Mouse (Mus musculus) neutrophil, adult 5-6 weeks (primary cell): Measurements from ENCODE around the gene Grm5. TPM values are rescaled to one million over a fixed set of nuclear protein-coding genes. Genes with fewer than 3 reads are reported as not detected.

Source experiments
- ATAC-seq: fragments of 151-379, 151-347 bp; 2 replicates; pipeline ENCODE4 v1.8.0; 2017; ENCODE audit warnings: mild to moderate bottlenecking, moderate TSS enrichment; ENCODE audit not compliant: insufficient number of reproducible peaks, poor library complexity, low FRiP score, severe bottlenecking; ENCODE audit errors: extremely low read depth
- total RNA-seq: library from RNA; stranded (forward); fragments of 200-1000 nt; gene quantifications from 2 replicates; pipeline ENCODE4 v1.2.3, GENCODE M21; 2017

Gene Grm5
- total RNA-seq, result 0.47 TPM in 1 of 2 replicates, not detected in the other

GRCm38 (mm10) chr7:87583868-87584267 is at the start of gene Grm5:
TSS of gene Grm5 (plus strand) at chr7:87584168.
- no peak for ATAC-seq

DNA sequence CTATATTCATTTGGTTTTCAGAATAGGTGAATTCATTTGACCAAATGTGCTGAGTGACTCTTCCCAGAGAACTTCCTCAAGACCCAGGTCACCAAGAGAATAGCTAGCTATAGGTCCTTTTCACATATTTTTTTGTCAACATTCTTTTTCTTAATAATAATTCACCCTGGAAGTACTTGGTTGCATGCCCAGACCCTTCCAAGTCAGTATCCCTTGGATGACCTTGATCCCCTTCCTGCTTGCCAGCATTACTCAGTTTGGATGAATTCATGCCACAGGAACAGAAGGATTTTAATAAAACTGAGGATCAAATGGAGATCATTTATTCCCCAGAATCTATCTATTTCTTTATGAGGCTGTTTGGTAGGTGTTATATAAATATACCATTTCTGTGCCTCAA is 44.9 kb upstream of the Grm5 start:
- ATAC-seq, result no peak

GRCm38 (mm10) chr7:87565300-87565699 is 18.7 kb upstream of the Grm5 start:
- no peak for ATAC-seq

DNA sequence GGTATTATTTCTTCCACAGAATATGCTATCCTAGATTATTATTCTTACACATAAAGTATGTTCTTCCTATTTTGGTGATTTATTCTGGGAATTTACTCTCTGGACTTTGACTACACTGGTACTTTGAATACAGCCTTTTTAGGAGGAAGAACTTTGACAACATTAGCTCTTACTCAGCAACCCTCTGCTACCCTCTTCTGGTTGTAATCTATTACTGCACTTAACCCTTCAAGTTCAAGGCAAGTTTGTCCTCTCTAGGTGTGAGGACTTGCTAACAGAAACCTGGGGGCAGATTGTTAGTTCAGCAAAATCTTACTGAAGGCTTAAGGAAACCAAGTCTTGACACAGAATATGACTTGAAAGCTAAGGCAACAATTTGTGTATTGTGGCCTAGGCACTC is 17.5 kb upstream of the Grm5 start:
- no peak for ATAC-seq

DNA sequence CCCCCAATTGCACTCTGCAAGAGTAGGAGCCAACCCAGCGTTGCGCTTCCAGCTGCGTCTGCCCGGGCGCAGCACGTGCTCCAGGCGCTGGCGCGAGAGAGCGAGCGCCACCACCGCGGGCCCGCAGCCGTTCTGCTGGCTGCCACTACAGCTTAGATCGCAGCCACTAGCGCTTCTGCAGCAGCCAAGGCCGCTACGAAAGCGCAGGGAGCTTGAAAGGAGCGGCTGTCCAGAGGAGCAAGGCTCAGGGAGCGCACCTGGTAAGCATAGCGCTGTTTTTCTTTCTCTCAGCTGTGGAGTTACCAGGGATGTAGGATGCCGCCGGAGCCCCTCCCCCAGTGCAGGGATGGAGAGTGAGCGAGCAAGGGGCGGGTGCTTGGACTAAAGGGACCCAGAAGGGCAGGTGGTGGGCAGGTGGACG is 323 bp downstream of the Grm5 start:
- no peak for ATAC-seq

- ATAC-seq, result no peak
These were observed 2.4 kb downstream of the Grm5 start for GRCm38 (mm10) chr7:87586271-87586937.

GRCm38 (mm10) chr7:87587976-87588375 is 4.0 kb downstream of the Grm5 start:
- ATAC-seq, result no peak

DNA sequence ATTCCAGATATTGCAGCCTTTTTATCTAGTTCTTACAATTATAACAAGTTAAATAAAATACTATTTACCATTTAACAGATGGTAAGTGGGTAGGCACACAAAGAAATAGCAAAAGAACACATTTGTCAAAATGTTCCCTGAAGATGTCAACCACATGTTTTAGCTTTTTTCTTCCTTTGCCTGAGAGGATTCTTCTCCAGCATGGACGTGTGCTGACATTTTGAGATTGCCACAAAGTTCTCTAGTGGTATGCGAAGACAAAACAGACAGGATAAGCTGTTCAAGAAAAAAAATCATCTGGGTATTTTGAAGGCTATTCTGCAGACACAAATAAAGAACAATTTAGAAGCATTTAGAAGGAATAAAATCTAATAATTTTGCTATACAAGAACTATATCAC is 42.3 kb downstream of the Grm5 start:
- ATAC-seq, result no peak

GRCm38 (mm10) chr7:87635530-87635929 is 51.6 kb downstream of the Grm5 start:
- ATAC-seq, result no peak

GRCm38 (mm10) chr7:87650610-87651009 is 66.6 kb downstream of the Grm5 start:
- ATAC-seq, result no peak

- no peak for ATAC-seq
These were observed 77.8 kb downstream of the Grm5 start for GRCm38 (mm10) chr7:87661794-87662193.

DNA sequence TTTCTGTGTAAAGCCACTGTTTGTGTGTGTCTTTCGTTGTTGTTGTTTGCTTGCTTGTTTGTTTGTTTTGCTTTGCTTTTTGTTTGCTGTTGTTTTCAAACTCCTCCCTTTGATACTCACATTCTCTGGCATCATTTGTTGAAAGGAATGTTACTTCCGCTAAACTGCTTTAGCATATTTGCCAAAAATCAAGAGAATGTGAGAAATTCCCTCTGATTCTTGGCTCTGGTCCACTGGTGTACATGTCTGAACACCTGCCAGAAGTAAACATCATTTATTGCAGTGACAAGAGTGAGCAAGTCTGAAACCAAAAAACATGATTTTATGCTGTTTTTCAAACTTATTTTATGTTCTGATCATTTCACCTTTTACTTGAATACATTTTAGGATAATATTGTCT is 80.1 kb downstream of the Grm5 start:
- no peak for ATAC-seq

GRCm38 (mm10) chr7:87716393-87716792 is 132.4 kb downstream of the Grm5 start:
- no peak for ATAC-seq

- no peak for ATAC-seq
These were observed 134.7 kb downstream of the Grm5 start for GRCm38 (mm10) chr7:87718631-87719030.

DNA sequence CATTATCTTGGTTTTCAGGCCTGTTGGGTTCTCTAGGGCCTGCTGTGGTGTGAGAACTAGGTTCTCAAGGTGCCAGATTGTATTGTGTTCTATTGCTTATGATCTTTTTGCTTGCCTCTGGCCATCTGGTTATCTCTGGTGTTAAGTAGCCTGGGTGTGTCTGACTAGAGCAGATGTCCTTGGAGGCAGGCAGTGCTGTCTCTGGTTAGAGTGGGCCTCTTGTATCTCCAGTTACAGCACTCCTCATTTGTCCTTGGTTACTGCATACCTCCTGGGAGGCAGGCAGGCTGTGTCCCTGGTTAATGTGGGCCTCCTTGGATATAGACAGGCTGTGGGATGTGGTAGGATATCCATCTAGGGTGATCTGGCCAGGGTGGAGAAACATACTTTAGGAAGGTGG is 150.5 kb downstream of the Grm5 start:
- no peak for ATAC-seq

DNA sequence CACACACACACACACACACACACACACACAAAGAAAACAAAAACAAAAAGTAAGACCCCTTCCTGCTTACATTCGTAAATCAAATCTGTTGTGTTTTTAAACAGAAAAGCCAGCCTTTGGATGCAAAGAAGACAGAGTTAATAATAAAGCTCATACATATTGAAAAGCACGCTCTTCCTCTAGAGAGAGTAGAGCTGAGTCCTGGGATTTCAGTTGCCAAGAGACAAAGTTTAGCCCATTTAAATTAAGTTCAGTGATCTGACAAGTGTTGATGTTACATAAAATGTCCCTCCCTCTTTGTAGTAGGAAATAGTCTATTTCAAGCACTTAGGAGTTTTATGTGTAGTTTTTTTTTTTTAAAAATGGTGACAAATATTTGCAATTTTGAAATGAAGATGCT is 178.0 kb downstream of the Grm5 start:
- ATAC-seq, result no peak

- ATAC-seq, result no peak
These were observed 178.4 kb downstream of the Grm5 start for GRCm38 (mm10) chr7:87762376-87762775.

DNA sequence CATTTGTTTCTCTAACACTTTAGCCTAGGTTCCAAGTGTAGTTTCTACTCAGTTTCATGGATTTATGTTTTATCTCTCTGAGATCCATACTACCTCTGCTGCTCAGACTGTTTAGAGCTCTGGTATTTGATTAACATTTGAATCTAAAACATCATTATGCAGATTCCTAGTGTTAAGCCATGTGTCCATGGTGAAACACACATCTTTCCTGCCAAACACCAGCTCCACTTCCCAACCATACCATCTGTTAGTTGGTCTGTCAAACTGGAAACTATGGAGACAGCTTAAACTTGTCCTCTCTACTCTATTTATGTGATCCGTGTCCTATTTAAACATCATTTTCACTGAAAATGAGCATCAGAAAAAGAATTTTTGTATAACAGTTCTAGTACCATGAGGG is 203.6 kb downstream of the Grm5 start:
- ATAC-seq, result no peak

DNA sequence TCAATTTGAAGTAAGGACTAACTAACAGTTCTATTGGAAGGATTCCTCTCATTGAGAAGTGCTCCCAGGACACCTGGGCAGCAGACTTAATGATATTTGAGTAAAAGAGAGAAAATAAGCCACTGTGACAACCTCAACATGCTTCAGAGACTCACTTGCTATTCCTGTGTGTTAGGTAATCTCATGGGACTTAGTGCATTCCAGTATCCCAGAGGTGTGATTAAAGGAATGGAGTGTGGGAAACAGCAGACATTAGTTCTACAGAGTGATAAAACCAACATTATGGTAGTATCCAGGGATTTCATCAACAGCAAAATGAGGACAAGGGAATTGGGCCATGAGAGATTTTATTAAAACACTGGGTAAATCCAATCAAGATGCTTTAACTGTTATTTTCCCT is 205.0 kb downstream of the Grm5 start:
- ATAC-seq, result no peak

- no peak for ATAC-seq
These were observed 209.9 kb downstream of the Grm5 start for GRCm38 (mm10) chr7:87793896-87794295.

DNA sequence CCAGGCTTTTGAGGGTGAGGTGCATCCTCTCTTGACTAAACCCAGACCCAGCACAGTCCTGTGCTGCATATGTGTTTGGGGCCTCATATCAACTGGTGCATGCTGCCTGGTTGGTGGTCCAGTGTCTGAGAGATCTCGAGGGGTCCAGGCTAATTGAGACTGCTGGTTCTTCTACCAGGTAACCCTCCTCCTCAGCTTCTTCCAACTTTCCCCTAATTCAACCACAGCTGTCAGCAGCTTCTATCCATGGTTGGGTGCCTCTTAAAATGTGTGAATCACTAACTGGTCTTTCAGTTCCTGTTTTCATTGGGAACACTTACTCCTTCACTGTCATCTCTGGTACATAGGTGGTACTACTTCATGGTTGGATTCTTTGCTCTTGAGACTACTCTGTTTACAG is 240.9 kb downstream of the Grm5 start:
- ATAC-seq, result peak; percentile 97
